Mouse (Mus musculus) heart, embryonic 11.5 days (tissue): ENCODE measurements at regions not wholly inside any gene's neighbourhood (a gene's known extent, or its start where the extent isn't known, plus 50 kb on each side); places are given as distances from the start of the nearest gene placed in this dataset.

Experiments
- ATAC-seq: fragments of 200-750 bp; cut with Nextera tagmentation; replicated peaks from 2 replicates; pipeline ENCODE4 v1.8.0; 2017; ENCODE audit warnings: moderate library complexity; ENCODE audit not compliant: insufficient number of reproducible peaks, low FRiP score, low TSS enrichment
- H3K27ac ChIP-seq: fragments of 300-500 bp; sonication (generic); 2 replicates; pipeline ENCODE4 v1.5.1; 2014; ENCODE audit warnings: mild to moderate bottlenecking, low read depth, low read length
- H3K27me3 ChIP-seq: fragments of 300-500 bp; sonication (generic); 2 replicates; pipeline ENCODE4 v1.6.1; 2014; ENCODE audit warnings: mild to moderate bottlenecking, low read length, mixed read lengths; ENCODE audit not compliant: control insufficient read depth, insufficient read depth
- H3K36me3 ChIP-seq: fragments of 300-500 bp; sonication (generic); 2 replicates; pipeline ENCODE4 v1.6.1; 2014; ENCODE audit warnings: mild to moderate bottlenecking, low read length, moderate library complexity, mixed read lengths; ENCODE audit not compliant: control insufficient read depth, insufficient read depth
- H3K4me1 ChIP-seq: fragments of 300-500 bp; sonication (generic); 2 replicates; pipeline ENCODE4 v1.6.1; 2014; ENCODE audit warnings: low read length; ENCODE audit not compliant: control insufficient read depth, insufficient read depth
- H3K4me2 ChIP-seq: fragments of 300-500 bp; sonication (generic); 2 replicates; pipeline ENCODE4 v1.6.1; 2014; ENCODE audit warnings: mild to moderate bottlenecking, moderate library complexity
- H3K4me3 ChIP-seq: fragments of 300-500 bp; sonication (generic); 2 replicates; pipeline ENCODE4 v1.5.1; 2014; ENCODE audit warnings: low read depth, low read length
- H3K9ac ChIP-seq: fragments of 300-500 bp; sonication (generic); 2 replicates; pipeline ENCODE4 v1.6.1; 2014; ENCODE audit warnings: mild to moderate bottlenecking, low read depth, low read length, moderate library complexity
- H3K9me3 ChIP-seq: fragments of 300-500 bp; sonication (generic); replicated peaks from 2 replicates; pipeline ENCODE4 v1.6.1; 2016; ENCODE audit warnings: low read length; ENCODE audit not compliant: control insufficient read depth
- WGBS: fragments of 180-500 bp; shearing (Covaris S2); extraction: QIAGEN DNeasy Blood & Tissue Kit; methylation state at CpG from one replicate; pipeline ENCODE4 v1.1.7; 2014; ENCODE audit not compliant: insufficient replicate concordance; 5-methylcytosine and 5-hydroxymethylcytosine counted together

GRCm38 (mm10) chr14:36819826-36820225, 148.8 kb downstream of the Ccser2 start:
- Histone ChIP-seq H3K4me3 (no peak overlapping the region), H3K4me1 (no peaks in the 10 kb centered on the region), H3K27ac (no peak overlapping the region), H3K36me3 (no peaks in the 10 kb centered on the region), H3K27me3 (no peaks in the 10 kb centered on the region), H3K9ac (no peak overlapping the region), H3K9me3 (no peaks in the 10 kb centered on the region), H3K4me2 (no peak overlapping the region)
- no peak for ATAC-seq
- 86% methylated on average over 1 of the region's 1 CpGs for WGBS

GRCm38 (mm10) chr14:36802418-36802817, 166.2 kb downstream of the Ccser2 start:
- Histone ChIP-seq H3K4me3 (no peak overlapping the region), H3K9ac (no peak overlapping the region), H3K27me3 (no peaks in the 10 kb centered on the region), H3K4me1 (no peaks in the 10 kb centered on the region), H3K9me3 (no peaks in the 10 kb centered on the region), H3K36me3 (no peaks in the 10 kb centered on the region), H3K4me2 (no peak overlapping the region), H3K27ac (no peak overlapping the region)
- ATAC-seq = no peak
- 87% methylated on average over 2 of the region's 3 CpGs for WGBS

GRCm38 (mm10) chr14:36799820-36800219, 168.8 kb downstream of the Ccser2 start:
- WGBS = 83% methylated on average over 1 of the region's 1 CpGs

GRCm38 (mm10) chr14:36781882-36782281, 186.7 kb downstream of the Ccser2 start:
- Histone ChIP-seq H3K27ac (no peak overlapping the region), H3K4me3 (no peak overlapping the region), H3K4me1 (no peaks in the 10 kb centered on the region), H3K4me2 (no peak overlapping the region), H3K27me3 (no peaks in the 10 kb centered on the region), H3K9me3 (no peaks in the 10 kb centered on the region), H3K36me3 (no peaks in the 10 kb centered on the region), H3K9ac (no peak overlapping the region)
- no peak for ATAC-seq
- 81% methylated on average over 2 of the region's 2 CpGs for WGBS

More at GRCm38 (mm10) chr14:36799820-36800219, 168.8 kb downstream of the Ccser2 start:
- ATAC-seq = no peak
- no peaks in the 10 kb centered on the region for H3K27me3 ChIP-seq
- H3K27ac ChIP-seq = no peak overlapping the region
- no peaks in the 10 kb centered on the region for H3K4me1 ChIP-seq
- H3K4me3 ChIP-seq = no peak overlapping the region
- H3K9ac ChIP-seq = no peak overlapping the region
- H3K4me2 ChIP-seq = no peak overlapping the region
- no peaks in the 10 kb centered on the region for H3K36me3 ChIP-seq
- no peaks in the 10 kb centered on the region for H3K9me3 ChIP-seq

GRCm38 (mm10) chr14:36778956-36779355, 189.6 kb downstream of the Ccser2 start:
- no peak overlapping the region for H3K4me2 ChIP-seq
- H3K4me3 ChIP-seq = no peak overlapping the region
- no peaks in the 10 kb centered on the region for H3K36me3 ChIP-seq
- H3K27ac ChIP-seq = no peak overlapping the region
- no peak overlapping the region for H3K9ac ChIP-seq
- H3K27me3 ChIP-seq = no peaks in the 10 kb centered on the region
- no peaks in the 10 kb centered on the region for H3K4me1 ChIP-seq
- WGBS = 48% methylated on average over 1 of the region's 1 CpGs
- 0 out of 2 replicates have a peak, but pooled peaks have one; percentile 42 for ATAC-seq
- no peaks in the 10 kb centered on the region for H3K9me3 ChIP-seq

GRCm38 (mm10) chr14:36774349-36774748, 194.2 kb downstream of the Ccser2 start:
- no peak overlapping the region for H3K4me3 ChIP-seq
- 65% methylated on average over 3 of the region's 3 CpGs for WGBS
- H3K9ac ChIP-seq = no peak overlapping the region
- no peaks in the 10 kb centered on the region for H3K27me3 ChIP-seq
- no peaks in the 10 kb centered on the region for H3K36me3 ChIP-seq
- no peak overlapping the region for H3K4me2 ChIP-seq
- ATAC-seq = no peak
- H3K9me3 ChIP-seq = no peaks in the 10 kb centered on the region
- H3K4me1 ChIP-seq = no peaks in the 10 kb centered on the region
- no peak overlapping the region for H3K27ac ChIP-seq

- Histone ChIP-seq H3K27ac (no peak overlapping the region), H3K27me3 (no peaks in the 10 kb centered on the region), H3K9me3 (no peaks in the 10 kb centered on the region), H3K36me3 (no peaks in the 10 kb centered on the region), H3K4me3 (no peak overlapping the region), H3K4me1 (no peaks in the 10 kb centered on the region), H3K4me2 (no peak overlapping the region), H3K9ac (no peak overlapping the region)
- no peak for ATAC-seq
- 78% methylated on average over 4 of the region's 4 CpGs for WGBS
Observed at GRCm38 (mm10) chr14:36764377-36764776, 204.2 kb downstream of the Ccser2 start.

- Histone ChIP-seq H3K27me3 (no peaks in the 10 kb centered on the region), H3K9ac (no peak overlapping the region), H3K27ac (no peak overlapping the region), H3K36me3 (no peaks in the 10 kb centered on the region), H3K9me3 (no peaks in the 10 kb centered on the region), H3K4me1 (no peaks in the 10 kb centered on the region), H3K4me3 (no peak overlapping the region), H3K4me2 (no peak overlapping the region)
- WGBS = 76% methylated on average over 6 of the region's 6 CpGs
- ATAC-seq = no peak
Observed at GRCm38 (mm10) chr14:36756056-36756455, 212.5 kb downstream of the Ccser2 start.

GRCm38 (mm10) chr14:36748130-36748883, 220.3 kb downstream of the Ccser2 start:
- Histone ChIP-seq H3K4me3 (no peak overlapping the region), H3K27me3 (no peaks in the 10 kb centered on the region), H3K4me1 (no peaks in the 10 kb centered on the region), H3K9me3 (no peaks in the 10 kb centered on the region), H3K4me2 (no peak overlapping the region), H3K9ac (no peak overlapping the region), H3K36me3 (no peaks in the 10 kb centered on the region), H3K27ac (no peak overlapping the region)
- ATAC-seq = no peak
- whole genome bisulfite sequencing = 86% methylated on average over 6 of the region's 6 CpGs
